Mouse (Mus musculus) cerebellum, adult 2 months (tissue): Measurements from ENCODE around the gene Hus1. TPM values are rescaled to one million over a fixed set of nuclear protein-coding genes. Genes with fewer than 3 reads are reported as not detected.
A peak's percentile ranks its signal among the peaks of the same experiment; 100 is the strongest.

Source experiments
- DNase-seq, 2 experiments: peaks; one replicate each; pipeline ENCODE4 v3.0.0; 2021
- H3K27ac ChIP-seq: fragments of 200-500 bp; 2 replicates; pipeline ENCODE4 v1.5.1; 2012; ENCODE audit warnings: low read length, control low read depth, inconsistent platforms; ENCODE audit not compliant: insufficient read depth
- H3K27me3 ChIP-seq: fragments of 200-500 bp; 2 replicates; pipeline ENCODE4 v1.6.1; 2012; ENCODE audit warnings: inconsistent platforms, mild to moderate bottlenecking, low read length, moderate library complexity; ENCODE audit not compliant: control insufficient read depth, insufficient read depth
- H3K4me1 ChIP-seq: fragments of 200-500 bp; 2 replicates; pipeline ENCODE4 v1.6.1; 2011; ENCODE audit warnings: low read length; ENCODE audit not compliant: control insufficient read depth, insufficient read depth
- H3K4me3 ChIP-seq: fragments of 200-500 bp; replicated peaks from 2 replicates; pipeline ENCODE3; 2011; ENCODE audit warnings: mild to moderate bottlenecking, low read depth, low read length, control low read depth; ENCODE audit not compliant: insufficient read depth
- CTCF ChIP-seq: fragments of 200-500 bp; IDR thresholded peaks from 2 replicates; pipeline ENCODE4 v1.5.1; 2011; ENCODE audit warnings: low read depth, mild to moderate bottlenecking, control low read depth, low read length, moderate library complexity, borderline replicate concordance; ENCODE audit not compliant: insufficient read depth
- POLR2A ChIP-seq: fragments of 200-500 bp; IDR thresholded peaks from 2 replicates; pipeline ENCODE4 v1.6.1; 2011; ENCODE audit warnings: low read length, control low read depth, borderline replicate concordance; ENCODE audit not compliant: insufficient read depth
- WGBS: fragments of 180-500 bp; shearing (Covaris S2); methylation state at CpG from one replicate; pipeline ENCODE4 v1.1.7; 2018; 5-methylcytosine and 5-hydroxymethylcytosine counted together
- polyA plus RNA-seq: library from polyadenylated mRNA; depleted of rRNA; stranded (reverse); fragments of >200 nt; gene quantifications from 2 replicates; pipeline ENCODE4 v1.2.3, GENCODE M21; 2012; rRNA removed

Gene Hus1
- polyA plus RNA-seq = 13.5 and 14.4 TPM in 2 replicates

DNA sequence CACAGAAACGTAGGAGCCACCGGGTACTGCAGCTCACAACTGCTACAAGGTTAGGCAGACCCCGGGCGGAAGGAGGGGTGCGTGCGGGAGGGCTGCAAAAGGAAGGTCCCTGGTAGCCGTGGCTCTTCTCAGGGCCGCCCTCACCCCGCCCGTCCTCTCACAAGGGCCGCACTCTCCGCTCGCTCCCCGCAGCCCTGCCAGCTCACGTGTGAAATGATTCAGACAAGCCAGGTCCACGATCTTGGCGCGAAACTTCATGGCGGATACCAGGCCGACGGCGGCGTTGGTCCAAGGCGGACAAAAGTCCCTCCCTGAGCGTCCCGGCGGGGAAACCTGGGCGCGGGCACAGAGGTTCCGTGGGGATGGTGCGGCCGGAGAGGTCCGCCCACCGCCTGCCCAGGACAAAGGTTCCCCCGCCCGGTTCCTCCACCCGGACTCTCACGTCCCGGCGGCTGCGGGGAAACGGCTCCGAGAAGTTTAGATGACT, at the start of gene Hus1:
Hus1 (minus strand) TSS at position 339 of the 487 bp plus-strand sequence.
- Histone ChIP-seq H3K4me1 (no peaks in the 10 kb centered on the region), H3K4me3 (peak within 1 kb of the TSS; percentile 72), H3K27ac (peak within 1 kb of the TSS; percentile 26; the same call in 1 of the 2 replicates), H3K27me3 (no peaks in the 10 kb centered on the region)
- WGBS = under 1% methylated on average over 43 of the region's 43 CpGs
- DNase-seq = peak; percentile 89 to 93
- TF ChIP-seq CTCF (no peak), POLR2A (peak; percentile 72; the same call in 1 of the 2 replicates)

DNA sequence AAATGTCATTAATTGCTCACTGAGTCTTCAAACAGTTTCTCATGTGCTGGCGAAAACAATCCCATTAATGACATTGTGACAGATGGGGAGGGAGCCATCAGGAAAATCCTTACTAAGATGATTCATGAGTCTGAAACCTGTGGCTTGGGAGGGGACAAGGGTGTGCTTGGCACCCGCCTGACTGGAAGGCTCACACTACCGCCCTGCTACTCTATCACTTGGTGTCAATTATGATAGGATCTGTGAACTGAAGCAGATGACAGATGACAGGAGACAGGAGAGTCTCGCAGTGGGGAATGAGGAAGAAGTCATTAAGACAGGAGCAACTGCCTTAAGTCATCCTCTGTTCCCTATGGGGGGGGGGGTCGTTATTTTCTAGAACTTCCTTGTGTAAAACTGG, 49.5 kb upstream of the Hus1 start:
- no peak for DNase-seq
- Histone ChIP-seq H3K4me1 (no peaks in the 10 kb centered on the region), H3K27me3 (no peaks in the 10 kb centered on the region), H3K4me3 (no peak overlapping the region), H3K27ac (no peak overlapping the region)
- WGBS = 60% methylated on average over 5 of the region's 5 CpGs
- no peak for TF ChIP-seq CTCF

DNA sequence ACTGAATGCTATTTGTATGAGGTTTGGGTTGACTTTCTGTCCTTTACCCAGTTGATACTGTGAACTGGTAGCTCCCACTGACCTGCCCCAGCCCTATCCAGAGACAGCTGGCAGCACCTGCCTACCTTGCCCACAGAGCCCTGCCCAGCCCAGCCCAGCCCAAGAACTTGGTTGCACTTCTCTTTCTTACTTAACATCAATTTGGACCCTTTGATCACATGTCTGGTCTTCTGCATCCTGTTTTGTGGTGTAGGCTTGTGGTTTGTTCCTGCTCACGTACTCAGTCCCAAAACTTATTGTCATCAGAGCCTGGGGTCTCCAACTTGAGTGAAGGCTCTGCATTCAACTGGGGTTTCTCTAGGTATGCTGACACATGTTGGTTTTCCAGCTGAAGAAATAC, 49.0 kb upstream of the Hus1 start:
- no peaks in the 10 kb centered on the region for H3K4me1 ChIP-seq
- DNase-seq = no peak
- H3K27me3 ChIP-seq = no peaks in the 10 kb centered on the region
- no peak overlapping the region for H3K4me3 ChIP-seq
- WGBS = 93% methylated on average over 1 of the region's 1 CpGs
- no peak for TF ChIP-seq CTCF
- no peak overlapping the region for H3K27ac ChIP-seq

DNA sequence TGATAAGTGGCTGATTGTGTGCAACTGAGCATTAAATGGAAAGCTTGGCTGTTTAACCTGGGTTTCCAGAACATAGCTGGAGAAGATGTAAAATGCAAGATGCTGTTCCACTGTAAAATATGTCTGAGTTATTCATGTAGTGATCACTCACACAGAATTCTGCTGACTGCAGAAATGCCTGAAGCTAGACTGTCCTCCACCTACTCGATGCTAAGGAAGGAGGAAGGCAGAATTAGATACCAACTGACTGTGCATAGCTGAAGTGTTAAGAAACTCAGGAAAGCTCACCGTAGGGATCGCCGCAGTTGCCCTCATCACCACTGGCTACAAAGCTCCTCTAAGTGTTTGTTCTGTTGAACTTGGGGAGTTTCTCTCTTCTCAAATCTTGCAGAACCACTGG, 46.7 kb upstream of the Hus1 start:
- Histone ChIP-seq H3K27ac (no peak overlapping the region), H3K27me3 (no peaks in the 10 kb centered on the region), H3K4me3 (no peak overlapping the region), H3K4me1 (no peaks in the 10 kb centered on the region)
- TF ChIP-seq POLR2A (no peak), CTCF (no peak)
- WGBS = 91% methylated on average over 4 of the region's 4 CpGs
- no peak for DNase-seq

DNA sequence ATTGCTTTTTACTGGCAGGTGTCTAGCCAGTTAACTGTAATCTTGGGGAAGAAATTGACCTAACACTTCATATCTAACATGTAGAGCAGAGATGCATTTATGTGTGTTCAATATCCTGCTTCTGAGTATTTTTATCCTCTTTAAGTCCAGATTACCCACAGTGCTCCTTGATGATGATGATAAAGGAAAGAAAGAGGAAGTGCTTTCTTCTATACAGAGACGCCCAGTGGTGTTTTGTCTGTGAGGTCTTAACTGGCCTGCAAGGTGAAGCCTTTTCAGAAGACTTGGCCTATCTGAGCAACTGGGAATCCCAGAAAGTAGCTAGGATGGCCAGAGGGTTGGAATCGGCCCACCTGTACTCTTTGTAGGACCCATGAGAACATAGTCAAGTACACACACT, 45.9 kb upstream of the Hus1 start:
- 87% methylated on average over 2 of the region's 2 CpGs for WGBS
- H3K27me3 ChIP-seq = no peaks in the 10 kb centered on the region
- no peak overlapping the region for H3K4me3 ChIP-seq
- TF ChIP-seq CTCF (no peak), POLR2A (no peak)
- H3K27ac ChIP-seq = no peak overlapping the region
- H3K4me1 ChIP-seq = no peaks in the 10 kb centered on the region
- no peak for DNase-seq

DNA sequence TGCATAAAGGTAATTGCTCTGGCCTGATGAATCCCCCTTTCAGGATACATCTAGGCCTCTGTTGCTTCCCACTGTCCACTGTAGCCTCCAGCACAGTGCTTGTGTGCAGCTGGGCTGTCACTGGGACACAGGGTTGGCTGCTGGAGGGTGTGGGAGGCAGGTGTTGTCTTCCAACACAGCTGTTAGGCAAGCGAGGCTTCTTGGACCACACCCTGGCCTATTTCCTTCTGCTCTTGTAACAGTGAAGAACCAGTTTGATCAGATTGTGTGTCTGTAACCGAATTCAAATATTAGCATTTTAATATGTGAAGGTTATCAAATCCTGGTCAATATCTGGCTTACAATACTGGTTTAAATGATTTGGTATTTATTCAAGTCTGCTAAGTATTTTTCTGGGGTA, 40.9 kb upstream of the Hus1 start:
- Histone ChIP-seq H3K4me1 (peaks cover 6% of the 10 kb centered on the region; the same call in 1 of the 2 replicates), H3K4me3 (no peak overlapping the region), H3K27ac (no peak overlapping the region), H3K27me3 (no peaks in the 10 kb centered on the region)
- WGBS = 82% methylated on average over 2 of the region's 2 CpGs
- no peak for TF ChIP-seq POLR2A
- no peak for TF ChIP-seq CTCF
- DNase-seq = no peak

DNA sequence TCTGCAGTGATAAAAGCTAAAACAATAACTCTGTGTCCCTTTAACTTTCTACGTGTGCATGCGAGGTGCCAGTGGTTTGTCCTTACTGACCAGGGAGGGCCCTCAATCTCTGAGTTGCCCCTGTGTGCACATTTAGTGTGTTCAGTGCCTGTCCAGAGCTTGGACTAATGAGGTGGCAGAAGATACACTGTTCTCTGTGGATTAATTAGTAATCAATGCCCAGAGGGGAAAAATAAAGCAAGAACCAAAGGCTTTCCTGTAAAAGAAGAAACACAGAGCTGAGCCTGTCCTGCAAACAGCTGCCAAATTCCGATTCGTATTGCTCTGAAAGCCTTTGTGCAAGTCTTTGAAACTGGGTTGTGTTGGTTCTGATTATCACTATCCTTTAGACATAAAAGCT, 39.2 kb upstream of the Hus1 start:
- TF ChIP-seq POLR2A = no peak
- no peak for TF ChIP-seq CTCF
- WGBS = 73% methylated on average over 4 of the region's 4 CpGs
- H3K4me3 ChIP-seq = no peak overlapping the region
- no peak for DNase-seq
- no peak overlapping the region for H3K27ac ChIP-seq
- peaks cover 6% of the 10 kb centered on the region; the same call in 1 of the 2 replicates for H3K4me1 ChIP-seq
- no peaks in the 10 kb centered on the region for H3K27me3 ChIP-seq

DNA sequence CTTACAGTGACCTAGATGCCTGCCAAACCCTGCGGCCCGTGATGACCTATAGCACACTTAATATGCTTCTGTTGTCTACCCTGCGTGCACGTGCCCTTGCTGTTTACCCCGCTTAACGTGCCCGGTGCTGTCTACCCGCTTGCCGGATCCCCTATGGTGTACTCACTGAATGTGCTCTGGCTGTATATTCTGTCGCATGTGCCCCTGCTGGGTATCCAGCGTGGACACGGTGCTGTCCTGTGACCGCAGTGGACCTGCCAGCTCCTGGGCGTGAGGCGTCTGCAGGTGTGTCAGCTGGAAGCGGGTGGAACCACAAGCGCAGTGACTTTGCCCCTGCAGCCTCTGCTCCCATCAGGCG, 37.7 kb upstream of the Hus1 start, which contains the start of gene Sun3:
Sun3 (minus strand) TSS at position 289 of the 358 bp plus-strand sequence.
- H3K4me1 ChIP-seq = peaks cover 6% of the 10 kb centered on the region; the same call in 1 of the 2 replicates
- WGBS = 1% methylated on average over 18 of the region's 18 CpGs
- no peak for TF ChIP-seq CTCF
- TF ChIP-seq POLR2A = no peak
- H3K27ac ChIP-seq = no peak within 1 kb of the TSS
- peak within 1 kb of the TSS; percentile 53 for H3K4me3 ChIP-seq
- DNase-seq = peak in 1 of 2 experiments; percentile 10
- H3K27me3 ChIP-seq = no peaks in the 10 kb centered on the region
